Mouse (Mus musculus) limb, embryonic 12.5 days (tissue): Measurements from ENCODE around the gene Rps16. TPM values are rescaled to one million over a fixed set of nuclear protein-coding genes. Genes with fewer than 3 reads are reported as not detected.
A peak's percentile ranks its signal among the peaks of the same experiment; 100 is the strongest.

Experiments used
- ATAC-seq: fragments of 200-750 bp; cut with Nextera tagmentation; 2 replicates; pipeline ENCODE4 v1.8.0; 2017; ENCODE audit warnings: low read depth, moderate TSS enrichment; ENCODE audit not compliant: insufficient number of reproducible peaks, insufficient read depth, low FRiP score, low TSS enrichment
- H3K27ac ChIP-seq: fragments of 300-500 bp; sonication (generic); 2 replicates; pipeline ENCODE4 v1.5.1; 2016; ENCODE audit warnings: mild to moderate bottlenecking, moderate library complexity
- H3K27me3 ChIP-seq: fragments of 300-500 bp; sonication (generic); 2 replicates; pipeline ENCODE4 v1.6.1; 2016; ENCODE audit warnings: mild to moderate bottlenecking, moderate library complexity
- H3K36me3 ChIP-seq: fragments of 300-500 bp; sonication (generic); 2 replicates; pipeline ENCODE4 v1.6.1; 2016; ENCODE audit warnings: mild to moderate bottlenecking, moderate library complexity
- H3K4me1 ChIP-seq: fragments of 300-500 bp; sonication (generic); replicated peaks from 2 replicates; pipeline ENCODE4 v1.6.1; 2016
- H3K4me2 ChIP-seq: fragments of 300-500 bp; sonication (generic); 2 replicates; pipeline ENCODE4 v1.6.1; 2016; ENCODE audit warnings: mild to moderate bottlenecking, moderate library complexity
- H3K4me3 ChIP-seq: fragments of 300-500 bp; sonication (generic); replicated peaks from 2 replicates; pipeline ENCODE4 v1.5.1; 2016; ENCODE audit warnings: mild to moderate bottlenecking
- H3K9ac ChIP-seq: fragments of 300-500 bp; sonication (generic); replicated peaks from 2 replicates; pipeline ENCODE4 v1.6.1; 2016; ENCODE audit warnings: mild to moderate bottlenecking, moderate library complexity
- H3K9me3 ChIP-seq: fragments of 300-500 bp; sonication (generic); 2 replicates; pipeline ENCODE4 v1.6.1; 2016; ENCODE audit warnings: mild to moderate bottlenecking, moderate library complexity
- WGBS: fragments of 180-500 bp; shearing (Covaris S2); methylation state at CpG from one replicate; pipeline ENCODE4 v1.1.7; 2016; 5-methylcytosine and 5-hydroxymethylcytosine counted together
- polyA plus RNA-seq: library from polyadenylated mRNA; unstranded; fragments of >200 nt; fragmentation: Nextera tagmentation; extraction: Ambion mirVana; gene quantifications from 2 replicates; pipeline ENCODE4 v1.2.1, GENCODE M21; 2016

Rps16 gene
- polyA plus RNA-seq, 1 experiment from 2014 or later: 915 TPM

DNA sequence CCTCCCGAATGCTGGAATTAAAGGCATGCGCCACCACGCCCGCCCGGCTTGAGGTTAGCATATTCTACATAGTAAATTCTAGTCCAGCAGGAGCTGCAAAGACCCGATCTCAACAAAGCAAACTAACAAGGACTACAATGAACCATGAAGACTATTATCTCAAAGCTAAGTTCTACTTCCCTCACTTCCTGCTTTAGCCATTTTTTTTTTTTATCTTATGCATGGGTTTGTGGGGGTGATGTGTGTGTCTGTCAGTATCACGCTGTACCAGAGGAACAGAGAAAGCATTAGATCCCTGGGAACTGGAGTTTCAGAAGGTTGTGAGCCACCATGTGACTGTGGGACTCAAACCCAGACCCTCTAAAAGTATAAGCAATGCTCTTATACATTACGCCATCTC lies 25.2 kb upstream of the Rps16 start:
- ATAC-seq: no peak
- Histone ChIP-seq H3K27me3 (no peaks in the 10 kb centered on the region), H3K4me1 (no peaks in the 10 kb centered on the region), H3K9me3 (no peaks in the 10 kb centered on the region), H3K9ac (no peak overlapping the region), H3K4me2 (no peak overlapping the region), H3K36me3 (peaks cover 100% of the 10 kb centered on the region), H3K4me3 (no peak overlapping the region), H3K27ac (no peak overlapping the region)
- WGBS: 98% methylated on average over 8 of the region's 8 CpGs

DNA sequence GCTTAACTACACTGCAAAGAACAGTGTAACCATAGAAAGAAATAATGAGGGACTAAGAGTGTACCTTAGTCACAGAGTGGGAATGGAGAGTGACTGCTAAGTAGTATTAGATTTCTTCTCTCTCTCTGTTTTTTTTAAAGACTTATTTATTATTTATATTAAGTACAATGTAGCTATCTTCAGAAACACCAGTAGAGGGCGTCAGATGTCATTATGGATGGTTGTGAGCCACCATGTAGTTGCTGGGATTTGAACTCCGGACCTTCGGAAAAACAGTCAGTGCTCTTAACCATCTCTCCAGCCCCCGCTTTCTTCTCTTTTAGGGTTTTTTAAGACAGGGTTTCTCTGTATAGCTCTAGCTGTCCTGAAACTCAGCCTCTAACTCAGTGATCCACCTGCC lies 24.0 kb upstream of the Rps16 start:
- no peaks in the 10 kb centered on the region for H3K9me3 ChIP-seq
- H3K4me1 ChIP-seq: no peaks in the 10 kb centered on the region
- H3K27ac ChIP-seq: no peak overlapping the region
- WGBS: 82% methylated on average over 4 of the region's 4 CpGs
- ATAC-seq: no peak
- no peaks in the 10 kb centered on the region for H3K27me3 ChIP-seq
- H3K36me3 ChIP-seq: peaks cover 100% of the 10 kb centered on the region
- H3K4me3 ChIP-seq: no peak overlapping the region
- H3K9ac ChIP-seq: no peak overlapping the region
- H3K4me2 ChIP-seq: no peak overlapping the region

DNA sequence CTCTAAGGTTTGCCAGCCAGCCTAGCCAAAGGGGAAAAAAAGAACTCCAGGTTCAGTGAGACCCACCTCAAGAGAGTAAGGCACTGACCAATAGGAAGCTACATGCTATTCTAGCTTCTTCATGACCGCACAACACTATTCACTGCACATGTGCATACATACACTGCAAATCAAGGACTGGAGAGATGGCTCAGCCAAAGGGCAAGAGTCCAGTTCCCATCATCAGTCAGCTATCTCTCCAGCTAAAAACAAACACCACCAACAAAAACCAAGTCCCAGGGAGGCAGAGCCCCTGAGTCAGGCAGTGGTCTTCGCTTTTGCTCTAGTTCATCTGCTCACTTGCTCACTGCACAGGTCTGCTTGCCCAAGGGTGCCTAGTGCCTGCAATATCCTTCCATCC lies 22.2 kb upstream of the Rps16 start:
- no peak overlapping the region for H3K9ac ChIP-seq
- H3K4me2 ChIP-seq: no peak overlapping the region
- peaks cover 97% of the 10 kb centered on the region for H3K36me3 ChIP-seq
- H3K9me3 ChIP-seq: no peaks in the 10 kb centered on the region
- H3K4me3 ChIP-seq: no peak overlapping the region
- H3K4me1 ChIP-seq: no peaks in the 10 kb centered on the region
- WGBS: 93% methylated on average over 2 of the region's 2 CpGs
- ATAC-seq: no peak
- no peaks in the 10 kb centered on the region for H3K27me3 ChIP-seq
- no peak overlapping the region for H3K27ac ChIP-seq

DNA sequence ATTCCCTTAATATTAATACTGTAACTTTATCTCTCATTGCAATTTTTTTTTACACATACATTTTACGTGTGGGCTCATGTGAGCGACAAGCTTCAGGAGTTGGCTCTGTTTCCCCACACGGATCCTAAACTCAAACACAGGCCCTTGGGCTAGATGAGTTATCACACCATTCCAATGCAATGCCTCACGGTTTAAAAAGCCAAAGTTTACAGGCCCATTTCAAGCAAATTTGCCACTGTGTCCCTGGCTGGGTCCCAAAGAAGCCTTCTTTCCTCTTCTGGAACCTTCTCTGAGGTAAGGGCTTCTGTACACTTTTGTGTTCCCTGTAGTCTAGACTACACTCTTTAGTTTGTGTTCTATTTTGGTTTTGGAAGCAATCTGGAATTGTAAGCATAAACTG lies 15.9 kb upstream of the Rps16 start:
- H3K4me1 ChIP-seq: peaks cover 11% of the 10 kb centered on the region
- ATAC-seq: no peak
- H3K9ac ChIP-seq: no peak overlapping the region
- 89% methylated on average over 4 of the region's 4 CpGs for WGBS
- H3K4me2 ChIP-seq: no peak overlapping the region
- no peaks in the 10 kb centered on the region for H3K27me3 ChIP-seq
- H3K9me3 ChIP-seq: no peaks in the 10 kb centered on the region
- no peak overlapping the region for H3K4me3 ChIP-seq
- H3K27ac ChIP-seq: no peak overlapping the region
- peaks cover 56% of the 10 kb centered on the region for H3K36me3 ChIP-seq

DNA sequence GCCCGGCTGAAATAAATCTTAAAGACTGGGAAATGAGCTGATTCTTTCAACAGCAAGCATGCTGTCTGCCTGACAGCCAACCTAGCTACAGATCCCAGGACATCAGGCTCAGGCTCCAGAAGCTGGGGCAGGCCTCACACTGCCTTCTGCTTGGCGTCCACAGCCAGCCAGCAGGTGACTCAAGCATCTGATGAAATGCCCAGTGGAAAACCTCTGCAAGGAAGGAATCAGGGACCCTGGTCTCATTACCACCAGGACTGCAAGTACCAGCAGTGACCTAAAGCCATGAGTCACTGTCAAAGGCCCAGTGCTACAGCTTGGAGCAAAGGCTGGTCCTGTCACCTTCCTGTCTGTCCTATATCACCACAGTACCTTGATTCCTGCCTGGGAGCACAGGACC lies 15.0 kb upstream of the Rps16 start:
- H3K9me3 ChIP-seq: no peaks in the 10 kb centered on the region
- no peak overlapping the region for H3K4me3 ChIP-seq
- no peaks in the 10 kb centered on the region for H3K27me3 ChIP-seq
- no peak overlapping the region for H3K4me2 ChIP-seq
- H3K9ac ChIP-seq: no peak overlapping the region
- H3K27ac ChIP-seq: no peak overlapping the region
- H3K36me3 ChIP-seq: peaks cover 47% of the 10 kb centered on the region
- peaks cover 13% of the 10 kb centered on the region for H3K4me1 ChIP-seq
- WGBS: 90% methylated on average over 2 of the region's 2 CpGs
- no peak for ATAC-seq

DNA sequence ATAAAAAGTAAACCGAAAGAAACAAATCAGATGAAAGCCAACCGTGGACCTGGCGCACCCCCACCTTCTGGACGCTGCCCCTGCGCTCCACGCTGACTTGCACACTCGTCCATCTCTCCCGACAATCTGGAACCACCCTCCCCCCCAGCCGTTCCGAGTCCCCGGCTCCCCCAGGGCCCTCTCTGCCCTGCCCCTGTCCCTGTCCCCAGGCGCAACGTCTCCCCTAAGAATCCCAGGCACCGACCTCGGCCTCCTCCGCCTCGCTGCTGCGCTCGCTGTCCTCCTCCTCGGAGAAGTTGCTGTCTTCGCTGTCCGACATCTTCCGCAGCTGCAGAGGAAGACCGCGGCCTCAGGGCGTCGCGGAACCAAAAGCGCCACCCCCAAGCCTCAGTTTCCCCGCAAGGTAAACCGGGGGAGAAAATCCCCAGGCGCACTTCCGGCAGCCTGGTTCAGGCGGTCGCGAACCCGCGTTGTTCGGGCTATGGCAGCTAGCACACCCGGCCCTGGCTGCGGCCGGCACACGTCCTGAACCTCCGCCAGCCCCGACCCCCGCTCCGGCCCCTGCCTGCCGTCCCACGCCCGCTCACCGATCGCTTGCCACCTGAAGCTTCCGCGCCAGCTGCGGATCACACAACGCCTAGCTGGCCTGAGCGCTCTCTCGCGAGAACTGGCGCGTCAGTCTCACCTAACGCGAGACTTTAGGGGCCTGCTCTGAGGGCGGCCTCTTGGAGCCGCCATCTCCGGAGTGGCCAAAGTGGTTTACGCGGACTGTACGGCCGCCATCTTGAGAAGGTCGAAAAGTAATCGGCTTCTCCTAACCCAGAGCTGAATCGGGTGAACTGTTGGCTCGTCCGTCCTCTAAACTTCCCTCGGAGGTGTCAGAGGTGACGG lies 12.1 kb upstream of the Rps16 start, which contains the start of gene Supt5:
TSS of gene Supt5 (minus strand) at position 639 of the 891 bp plus-strand sequence.
- H3K4me1 ChIP-seq: peaks cover 29% of the 10 kb centered on the region
- H3K9me3 ChIP-seq: no peaks in the 10 kb centered on the region
- peak within 1 kb of the TSS; percentile 92 for H3K4me3 ChIP-seq
- under 1% methylated on average over 77 of the region's 77 CpGs for whole genome bisulfite sequencing
- H3K27ac ChIP-seq: peak within 1 kb of the TSS; percentile 91
- ATAC-seq: peak; percentile 95
- peak within 1 kb of the TSS; percentile 78 for H3K4me2 ChIP-seq
- peaks cover 21% of the 10 kb centered on the region for H3K36me3 ChIP-seq
- no peaks in the 10 kb centered on the region for H3K27me3 ChIP-seq
- peak within 1 kb of the TSS; percentile 96 for H3K9ac ChIP-seq

- Histone ChIP-seq H3K27me3 (no peaks in the 10 kb centered on the region), H3K9me3 (no peaks in the 10 kb centered on the region), H3K4me2 (peak overlapping the region; percentile 78), H3K36me3 (peaks cover 15% of the 10 kb centered on the region), H3K4me1 (peaks cover 29% of the 10 kb centered on the region), H3K4me3 (peak overlapping the region; percentile 92), H3K9ac (peak overlapping the region; percentile 58), H3K27ac (peak overlapping the region; percentile 91)
- no peak for ATAC-seq
- 83% methylated on average over 19 of the region's 19 CpGs for WGBS
These were observed 11.1 kb upstream of the Rps16 start for GRCm38 (mm10) chr7:28339213-28339917.

- Histone ChIP-seq H3K27ac (peak overlapping the region; percentile 56), H3K4me3 (no peak overlapping the region), H3K4me1 (peaks cover 29% of the 10 kb centered on the region), H3K27me3 (no peaks in the 10 kb centered on the region), H3K9me3 (no peaks in the 10 kb centered on the region), H3K4me2 (0 out of 2 replicates have a peak overlapping the region, but pooled peaks have one; percentile 5), H3K36me3 (no peaks in the 10 kb centered on the region), H3K9ac (no peak overlapping the region)
- 26% methylated on average over 7 of the region's 7 CpGs for WGBS
- ATAC-seq: no peak
These were observed 9.1 kb upstream of the Rps16 start for GRCm38 (mm10) chr7:28341381-28341780.

- Histone ChIP-seq H3K36me3 (no peaks in the 10 kb centered on the region), H3K9me3 (no peaks in the 10 kb centered on the region), H3K9ac (no peak overlapping the region), H3K4me3 (no peak overlapping the region), H3K27me3 (no peaks in the 10 kb centered on the region), H3K4me1 (peaks cover 21% of the 10 kb centered on the region), H3K27ac (no peak overlapping the region), H3K4me2 (no peak overlapping the region)
- ATAC-seq: no peak
- WGBS: 9% methylated on average over 4 of the region's 4 CpGs
These were observed 5.8 kb upstream of the Rps16 start for GRCm38 (mm10) chr7:28344637-28345036.

GRCm38 (mm10) chr7:28347746-28348145 lies 2.7 kb upstream of the Rps16 start:
- no peak overlapping the region for H3K4me3 ChIP-seq
- H3K27me3 ChIP-seq: no peaks in the 10 kb centered on the region
- peaks cover 13% of the 10 kb centered on the region for H3K36me3 ChIP-seq
- no peak overlapping the region for H3K9ac ChIP-seq
- H3K4me1 ChIP-seq: peaks cover 16% of the 10 kb centered on the region
- no peak overlapping the region for H3K4me2 ChIP-seq
- WGBS: 85% methylated on average over 3 of the region's 3 CpGs
- ATAC-seq: no peak
- H3K9me3 ChIP-seq: no peaks in the 10 kb centered on the region
- no peak overlapping the region for H3K27ac ChIP-seq

DNA sequence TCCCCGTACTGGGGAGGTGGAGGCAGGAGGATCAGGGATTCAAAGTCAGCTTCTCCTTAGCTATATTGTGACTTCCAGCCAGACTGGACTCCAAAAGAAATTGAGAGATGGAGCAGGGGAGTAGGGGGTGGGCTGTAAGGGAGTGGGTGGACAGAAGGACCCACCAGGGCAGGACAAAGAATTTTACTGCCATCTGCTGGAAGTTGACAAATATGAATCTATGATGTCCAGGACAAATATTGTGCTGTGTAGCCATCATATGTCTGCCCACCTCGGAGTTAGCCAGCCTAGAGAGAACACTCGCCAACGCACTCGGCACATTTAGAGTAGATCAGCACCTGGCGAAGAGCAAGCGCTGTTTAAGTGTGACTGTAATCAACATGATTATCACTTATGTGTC lies 1.9 kb upstream of the Rps16 start:
- no peak overlapping the region for H3K4me3 ChIP-seq
- H3K4me2 ChIP-seq: no peak overlapping the region
- WGBS: 84% methylated on average over 7 of the region's 7 CpGs
- peaks cover 22% of the 10 kb centered on the region for H3K36me3 ChIP-seq
- no peak for ATAC-seq
- H3K9me3 ChIP-seq: no peaks in the 10 kb centered on the region
- peaks cover 16% of the 10 kb centered on the region for H3K4me1 ChIP-seq
- no peak overlapping the region for H3K9ac ChIP-seq
- no peaks in the 10 kb centered on the region for H3K27me3 ChIP-seq
- H3K27ac ChIP-seq: no peak overlapping the region
